Mouse (Mus musculus) left cerebral cortex, adult 9 months (tissue): ENCODE results near the gene Hmg20b.
A peak's percentile ranks its signal among the peaks of the same experiment; 100 is the strongest.

Experiments
- DNase-seq, 2 experiments: peaks; one replicate each; pipeline ENCODE4 v3.0.0; 2022; ENCODE audit warnings: low spot score in 2 of 2

Hmg20b gene

DNA sequence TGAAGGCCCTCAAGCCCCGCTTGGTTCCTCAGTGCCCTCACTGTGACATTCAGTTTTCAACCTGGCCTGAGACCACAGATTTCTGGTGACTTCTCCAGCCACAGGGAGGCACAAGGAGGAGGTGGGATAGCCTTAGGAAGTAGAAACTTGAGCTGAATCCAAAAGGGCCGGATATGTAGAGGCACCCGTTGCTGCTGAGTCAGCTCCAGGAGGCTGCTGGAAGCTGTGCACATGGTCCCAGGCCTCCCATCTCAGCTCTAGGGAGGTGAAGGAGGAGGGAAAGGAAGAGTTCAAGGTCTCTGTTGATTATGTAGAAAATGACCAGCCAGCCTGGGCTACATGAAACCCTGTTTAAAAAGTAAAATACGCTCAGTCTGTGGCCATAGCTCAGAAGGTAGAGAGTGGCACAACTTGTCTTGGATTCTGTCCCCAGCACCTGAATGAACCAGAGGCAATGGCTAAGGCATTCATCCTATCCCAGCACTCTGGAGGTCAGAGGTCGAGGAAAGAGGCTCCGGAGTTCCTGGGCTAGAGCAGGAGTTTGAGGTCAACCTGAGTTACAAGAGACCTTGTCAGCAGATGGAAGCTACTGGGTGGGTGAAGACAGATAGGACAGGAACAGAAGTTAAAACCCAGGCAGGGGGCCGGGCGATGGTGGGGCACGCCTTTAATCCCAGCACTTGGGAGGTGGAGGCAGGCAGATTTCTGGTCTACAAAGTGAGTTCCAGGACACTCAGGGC lies 4.6 kb upstream of the Hmg20b start:
- no peak for DNase-seq

- DNase-seq: no peak
These were observed 1.5 kb upstream of the Hmg20b start for GRCm38 (mm10) chr10:81351678-81352291.

DNA sequence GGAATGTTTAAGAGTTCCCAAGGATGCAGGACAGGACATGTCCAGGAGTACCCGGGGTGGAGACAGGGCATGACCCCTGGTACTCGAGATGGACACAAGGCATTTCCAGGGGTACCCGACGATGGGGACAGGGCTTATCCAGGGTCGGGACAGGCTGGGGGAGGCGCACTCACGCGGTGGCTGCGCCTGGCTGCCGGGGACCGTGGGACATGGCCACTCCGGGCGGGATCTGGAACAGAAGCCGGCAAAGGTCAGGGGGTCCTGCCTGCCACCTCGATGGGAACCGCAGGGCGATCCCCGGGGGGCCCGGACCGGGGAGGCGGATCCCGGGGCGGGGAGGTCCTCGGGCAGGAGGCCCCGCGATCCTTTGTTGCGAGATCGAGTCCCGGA lies 324 bp downstream of the Hmg20b start:
- no peak for DNase-seq

- no peak for DNase-seq
These were observed 1.1 kb downstream of the Hmg20b start for GRCm38 (mm10) chr10:81349146-81349545.

GRCm38 (mm10) chr10:81346453-81347067 lies 3.7 kb downstream of the Hmg20b start:
- DNase-seq: no peak

- DNase-seq: no peak
These were observed 5.1 kb downstream of the Hmg20b start for GRCm38 (mm10) chr10:81345162-81345534.

DNA sequence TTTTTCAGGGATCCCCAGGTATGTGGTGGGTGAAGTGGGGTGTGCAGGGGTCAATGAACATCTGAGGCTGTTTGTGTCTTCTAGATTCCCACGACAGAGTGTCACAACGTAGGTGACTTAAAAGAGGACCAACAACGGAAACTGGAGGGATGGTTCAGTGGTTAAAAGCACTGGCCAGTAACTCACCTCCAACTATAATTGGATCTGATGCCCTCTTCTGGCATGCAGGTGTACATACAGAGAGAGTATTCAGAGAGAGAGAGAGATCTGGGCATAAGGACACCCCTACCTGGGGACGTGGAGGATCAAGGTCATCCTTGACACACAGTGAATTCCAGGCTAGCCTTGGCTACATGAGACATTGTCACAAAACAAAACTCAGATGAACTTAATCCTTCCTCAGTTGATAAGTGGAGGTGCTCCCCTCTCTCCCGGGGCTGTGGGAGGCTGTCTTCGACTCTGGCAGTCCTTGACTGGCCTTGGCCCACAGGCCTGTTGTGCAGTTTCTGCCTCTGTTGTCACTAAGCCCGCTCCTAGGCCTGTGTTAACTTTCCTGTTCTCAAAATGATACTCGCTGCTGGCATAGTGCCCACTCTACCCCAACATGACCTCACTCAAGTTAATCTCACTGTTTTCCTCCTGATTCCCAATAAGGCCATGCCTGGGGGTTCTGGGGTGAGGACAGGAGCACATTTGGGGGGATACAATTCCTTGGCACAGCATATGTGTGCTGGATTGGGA lies 5.7 kb downstream of the Hmg20b start:
- DNase-seq: no peak

GRCm38 (mm10) chr10:81342686-81343505 lies 7.4 kb downstream of the Hmg20b start, which contains the start of gene Gipc3:
Gene Gipc3 (minus strand): TSS chr10:81343266.
- no peak for DNase-seq

GRCm38 (mm10) chr10:81341333-81341949 lies 8.8 kb downstream of the Hmg20b start:
- DNase-seq: peak in 1 of 2 experiments; percentile 61

DNA sequence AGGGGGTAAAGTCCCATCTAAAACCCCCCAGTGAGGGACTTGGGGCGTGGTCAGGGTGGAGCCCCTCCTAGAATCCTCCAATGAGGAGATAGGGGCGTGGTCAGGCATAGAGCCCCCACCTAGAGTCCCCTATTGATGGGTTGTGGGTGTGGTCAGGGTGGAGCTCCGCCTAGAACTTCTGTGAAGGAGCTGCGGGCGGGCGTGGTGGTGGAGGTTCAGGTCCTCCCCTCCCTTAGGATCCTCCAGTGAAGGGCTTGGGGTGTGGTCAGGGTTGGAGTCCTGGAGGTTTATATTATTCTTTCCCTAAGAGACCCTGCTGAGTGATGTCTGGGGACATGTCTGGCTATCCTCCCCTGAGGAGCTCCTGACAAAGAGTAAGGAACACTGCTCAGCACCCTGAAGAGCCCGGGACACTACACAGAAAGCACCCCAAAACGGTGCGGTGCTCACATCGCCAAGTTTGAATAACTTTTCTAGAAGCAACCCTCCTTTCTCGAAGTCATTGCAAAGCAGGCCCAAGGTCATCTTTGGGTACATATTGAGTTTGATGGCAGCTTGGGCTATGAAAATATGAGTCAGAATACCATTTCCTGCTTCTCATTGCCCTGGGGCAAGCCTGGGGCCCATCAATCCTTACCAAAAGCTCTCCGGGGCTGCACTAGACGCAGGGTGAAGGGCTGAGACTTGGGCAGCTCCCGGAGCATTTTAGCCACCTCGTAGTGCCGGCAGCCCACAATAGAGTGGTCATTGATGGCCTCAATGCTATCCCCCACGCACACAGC lies 9.5 kb downstream of the Hmg20b start:
- no peak for DNase-seq

DNA sequence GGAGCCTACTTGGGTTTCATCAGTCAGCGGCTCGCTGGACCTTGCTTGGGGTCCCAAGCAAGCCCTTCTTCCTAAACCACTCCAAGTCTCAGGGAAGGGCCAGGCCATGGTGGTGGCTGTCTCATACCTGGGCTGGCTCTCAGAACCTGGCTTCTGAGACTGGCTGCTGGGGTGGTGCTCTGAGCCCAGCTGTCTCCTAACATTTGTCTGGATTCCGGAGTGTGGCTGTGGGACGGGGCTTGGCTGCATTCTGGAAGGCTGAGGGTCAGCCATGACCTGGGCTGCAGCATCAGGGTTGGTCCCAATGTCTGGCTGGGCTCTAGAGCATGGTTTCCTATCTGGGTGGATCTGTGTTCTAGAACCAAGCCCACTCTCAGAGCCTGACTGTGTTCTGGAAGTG lies 13.7 kb downstream of the Hmg20b start:
- DNase-seq: no peak

DNA sequence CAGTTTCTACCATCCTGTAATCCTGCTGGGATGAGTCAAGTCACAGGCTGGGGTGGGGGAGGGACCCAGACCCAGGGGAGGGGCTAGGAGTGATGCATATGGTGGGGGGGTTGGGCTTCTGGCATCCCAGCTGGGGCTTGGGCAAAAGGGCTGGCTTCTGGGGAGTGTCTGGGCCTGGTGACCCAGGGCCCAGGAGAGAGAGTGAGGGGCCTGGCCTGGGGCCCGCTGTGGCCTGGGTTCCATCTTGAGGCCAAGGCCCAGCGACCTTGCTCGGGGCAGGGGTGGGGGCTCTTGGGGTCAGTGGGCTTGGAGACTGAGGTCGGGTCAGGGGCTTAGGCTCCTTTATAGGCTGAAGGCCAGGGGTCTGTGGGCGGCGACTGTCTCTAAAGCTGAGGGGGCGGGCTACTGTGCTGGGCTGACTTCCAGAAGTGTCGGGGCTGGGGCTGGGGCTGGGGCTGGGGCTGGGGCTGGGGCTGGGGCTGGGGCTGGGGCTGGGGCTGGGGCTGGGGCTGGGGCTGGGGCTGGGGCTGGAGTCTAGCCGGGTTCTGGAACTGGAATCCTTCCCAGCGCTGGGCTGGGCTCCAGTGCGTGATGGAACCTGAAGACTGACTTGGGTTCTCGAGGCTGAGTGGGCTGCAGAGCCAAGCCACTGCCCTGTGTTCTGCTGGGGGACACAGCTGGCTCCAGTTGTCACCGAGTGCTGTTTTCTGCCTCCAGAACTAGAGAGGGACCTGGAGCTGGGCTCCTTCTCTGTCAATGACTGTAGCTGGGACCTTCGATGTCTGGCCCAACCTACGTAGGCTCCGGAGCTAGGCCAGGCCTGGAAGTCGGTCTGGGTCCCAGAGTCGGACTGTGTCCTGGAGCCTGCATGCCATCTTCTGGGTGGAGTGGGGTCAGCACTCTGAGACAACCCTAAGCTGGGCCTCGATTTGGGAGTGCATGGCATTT lies 14.6 kb downstream of the Hmg20b start:
- no peak for DNase-seq

DNA sequence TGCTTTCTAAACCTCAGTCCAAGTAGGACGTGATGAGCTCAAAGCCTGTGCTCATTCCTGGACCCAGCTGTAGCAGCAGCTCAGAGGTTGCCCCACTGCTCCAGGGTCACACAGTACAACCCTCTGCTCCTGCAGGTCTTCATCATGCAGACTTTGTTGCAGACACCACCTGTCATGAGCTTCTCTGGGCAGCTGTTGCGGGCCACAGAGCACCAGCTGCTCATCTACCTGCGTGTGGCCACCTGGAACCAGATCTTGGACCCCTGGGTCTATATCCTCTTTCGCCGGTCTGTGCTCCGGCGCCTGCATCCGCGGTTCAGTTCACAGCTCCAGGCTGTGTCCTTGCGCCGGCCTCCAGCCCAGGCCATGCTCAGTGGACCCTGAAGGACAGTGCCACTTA lies 16.0 kb downstream of the Hmg20b start:
- no peak for DNase-seq

DNA sequence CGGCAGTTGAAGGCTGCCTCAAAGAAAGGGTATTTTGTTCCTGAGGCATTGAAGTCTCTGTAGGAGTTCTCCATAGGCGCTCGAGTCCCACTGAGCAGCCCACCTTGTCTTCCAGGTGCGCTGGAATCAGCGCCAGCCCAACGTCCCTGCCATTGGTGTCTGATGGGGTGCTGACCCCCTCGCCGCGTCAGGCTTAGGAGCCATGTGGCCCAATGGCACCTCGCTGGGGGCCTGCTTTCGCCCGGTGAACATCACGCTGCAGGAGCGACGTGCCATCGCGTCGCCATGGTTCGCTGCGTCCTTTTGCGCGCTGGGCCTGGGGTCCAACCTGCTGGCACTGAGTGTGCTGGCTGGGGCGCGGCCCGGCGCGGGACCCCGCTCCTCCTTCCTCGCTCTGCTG lies 18.0 kb downstream of the Hmg20b start:
- no peak for DNase-seq

DNA sequence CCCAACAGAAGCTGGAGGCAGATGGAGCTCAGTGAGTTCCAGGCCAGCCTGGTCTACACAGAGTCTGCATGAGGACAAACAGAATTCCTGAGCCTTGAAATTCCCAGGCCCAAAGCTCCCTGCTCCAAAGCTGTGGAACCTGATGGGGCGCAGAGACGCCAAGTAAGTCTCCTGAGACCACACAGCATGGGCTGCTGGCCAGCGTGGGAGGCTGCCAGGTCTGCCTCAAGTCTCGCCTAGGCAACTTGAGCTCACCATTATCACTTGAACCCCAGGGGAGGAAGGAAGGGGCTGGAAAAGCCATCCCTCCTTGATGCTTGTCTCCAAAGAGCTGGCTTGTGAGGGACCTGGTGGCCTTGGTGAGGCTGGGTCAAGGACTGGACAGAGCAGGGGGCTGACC lies 20.3 kb downstream of the Hmg20b start:
- DNase-seq: no peak

GRCm38 (mm10) chr10:81329194-81329975 lies 20.9 kb downstream of the Hmg20b start:
- DNase-seq: no peak

DNA sequence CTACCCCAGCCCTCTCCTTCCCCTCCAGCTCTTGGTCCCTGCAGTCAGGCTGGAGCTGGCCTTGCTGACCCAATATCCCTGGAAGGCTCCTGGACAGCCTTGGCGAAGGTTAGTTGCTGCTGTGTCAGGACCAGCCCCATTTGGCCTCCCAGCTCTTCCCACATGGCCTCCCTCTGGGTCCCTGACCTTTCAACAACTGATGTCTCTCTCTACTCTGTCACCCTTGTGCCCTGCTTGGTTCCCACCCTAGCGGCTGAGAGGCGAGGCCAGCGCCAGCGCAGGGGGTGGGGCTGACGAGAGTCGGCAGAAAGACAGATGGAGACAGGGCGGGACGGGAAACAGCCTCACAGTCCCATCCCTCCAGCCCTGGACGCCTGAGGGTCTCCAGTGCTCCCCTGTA lies 21.9 kb downstream of the Hmg20b start, which contains the start of gene Tbxa2r:
Gene Tbxa2r, plus strand, starts transcription at position 346 of the 400 bp plus-strand sequence.
- DNase-seq: no peak

- no peak for DNase-seq
These were observed 22.3 kb downstream of the Hmg20b start for GRCm38 (mm10) chr10:81327959-81328358.
